Mouse (Mus musculus): ENCODE results near the gene Ccdc137. TPM values are rescaled to one million over a fixed set of nuclear protein-coding genes. Genes with fewer than 3 reads are reported as not detected.
"Not testable (repeated sequence)": the region's sequence is repeated elsewhere in the genome, so short reads cannot be mapped to it uniquely, and the experiment has no call there.

Ccdc137 gene
- polyA plus RNA-seq (2012; rRNA removed), result 42.1 and 43.0 TPM in 2 replicates
- polyA plus RNA-seq (2014; fragmentation: Nextera tagmentation; extraction: Ambion mirVana), result 29.2 TPM in 2 replicates

DNA sequence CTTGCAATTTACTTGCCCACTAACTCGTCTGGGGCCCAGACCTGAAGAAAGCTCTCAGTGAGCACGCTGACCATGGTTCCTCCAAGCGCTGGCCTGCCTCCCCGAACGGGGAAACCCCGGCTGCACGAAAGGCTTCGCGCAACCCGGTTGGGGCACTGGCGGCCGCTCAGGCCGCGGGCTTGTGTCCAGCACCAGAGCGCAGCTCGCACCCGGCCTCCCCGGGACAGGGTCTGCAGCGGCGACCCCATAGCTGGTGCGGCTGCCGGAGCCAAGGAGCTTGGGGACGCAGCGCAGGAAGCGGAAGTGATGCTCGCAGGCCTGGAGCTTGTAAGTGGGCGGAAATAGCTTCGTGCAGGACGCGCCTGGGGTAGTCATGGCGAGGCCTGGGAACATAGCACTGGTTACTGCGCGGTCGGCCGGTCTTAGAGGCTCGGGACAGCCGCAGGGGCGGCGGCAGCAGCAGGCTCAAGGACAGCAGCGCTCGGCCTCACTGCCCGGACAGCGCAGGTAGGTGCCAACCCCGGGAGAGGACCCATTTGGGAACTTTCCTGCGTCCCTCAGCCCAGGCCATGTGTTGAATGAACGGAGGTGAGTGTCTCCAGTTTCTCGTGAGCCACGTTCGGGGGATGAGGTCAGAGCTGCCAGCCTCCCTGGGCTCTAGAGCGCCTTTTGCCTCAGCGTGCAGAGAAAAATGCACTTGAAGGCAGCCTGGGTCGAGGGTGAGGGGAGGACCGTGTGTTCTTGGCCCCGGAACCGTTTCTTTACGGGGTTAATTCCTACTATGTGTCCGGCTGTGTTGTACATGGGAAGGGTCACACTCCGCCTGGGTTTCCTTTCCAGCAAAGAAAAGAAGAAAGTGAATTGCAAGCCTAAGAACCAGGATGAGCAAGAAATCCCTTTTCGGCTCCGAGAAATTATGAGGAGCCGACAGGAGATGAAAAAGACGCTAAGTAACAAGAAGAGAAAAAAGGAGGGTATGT lies at the start of gene Ccdc137, which contains the start of gene Oxld1:
Gene Ccdc137 (plus strand): TSS at position 344 of the 980 bp plus-strand sequence.
Gene Oxld1 (minus strand): TSS at position 297 of the 980 bp plus-strand sequence.
- Histone ChIP-seq H3K4me1 (ENCODE audit: control insufficient read depth, insufficient read depth, low read length) (peaks cover 8% of the 10 kb centered on the region), H3K4me3 (replicated peaks; ENCODE audit: low read length) (peak within 1 kb of the TSS; percentile 93), H3K4me2 (replicated peaks; ENCODE audit: low read depth, low read length, severe bottlenecking) (peak within 1 kb of the TSS; percentile 85), H3K36me3 (ENCODE audit: control insufficient read depth, insufficient read depth, low read length) (peaks cover 34% of the 10 kb centered on the region), H3K27me3 (ENCODE audit: control insufficient read depth, insufficient read depth, low read length) (no peaks in the 10 kb centered on the region), H3K9ac (ENCODE audit: low read depth, low read length, severe bottlenecking) (peak within 1 kb of the TSS; percentile 85), H3K9me3 (ENCODE audit: control insufficient read depth, low read length) (no peaks in the 10 kb centered on the region), H3K27ac (replicated peaks; ENCODE audit: low read depth, low read length) (peak within 1 kb of the TSS; percentile 68)
- peak; percentile 79; the same call in 1 of the 2 replicates for TF ChIP-seq POLR2A (IDR thresholded peaks at IDR 0.05; ENCODE audit: borderline replicate concordance, extremely low read depth, insufficient read depth, insufficient read length)
- peak; percentile 89 for ATAC-seq (ENCODE audit: low FRiP score, low read depth)
- WGBS, result 4% methylated on average over 53 of the region's 62 CpGs
- peak; percentile 83 for DNase-seq (ENCODE audit: low spot score)

DNA sequence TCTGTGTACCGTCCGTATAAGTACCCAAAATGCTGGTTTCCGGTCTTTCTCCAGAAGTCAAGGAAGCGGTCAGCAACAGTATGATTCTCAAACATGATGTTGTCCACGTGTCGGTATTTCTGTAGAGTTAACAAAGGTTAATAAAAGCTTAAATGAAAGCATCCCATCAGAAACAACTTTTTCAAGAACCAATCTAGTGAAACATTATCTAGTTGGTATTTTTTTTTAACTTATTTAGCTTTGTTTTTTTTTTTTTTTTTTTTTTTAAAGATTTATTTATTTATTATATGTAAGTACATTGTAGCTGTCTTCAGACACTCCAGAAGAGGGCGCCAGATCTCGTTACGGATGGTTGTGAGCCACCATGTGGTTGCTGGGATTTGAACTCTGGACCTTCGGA lies 44.3 kb upstream of the Ccdc137 start:
- not testable (repeated sequence) for H3K4me2 ChIP-seq (replicated peaks; ENCODE audit: low read depth, low read length, severe bottlenecking); H3K9me3 ChIP-seq (ENCODE audit: control insufficient read depth, low read length); H3K27me3 ChIP-seq (ENCODE audit: control insufficient read depth, insufficient read depth, low read length); DNase-seq (ENCODE audit: low spot score); H3K4me3 ChIP-seq (replicated peaks; ENCODE audit: low read length); H3K27ac ChIP-seq (replicated peaks; ENCODE audit: low read depth, low read length); H3K4me1 ChIP-seq (ENCODE audit: control insufficient read depth, insufficient read depth, low read length); ATAC-seq (ENCODE audit: low FRiP score, low read depth); H3K9ac ChIP-seq (ENCODE audit: low read depth, low read length, severe bottlenecking)
- 98% methylated on average over 7 of the region's 10 CpGs for WGBS
- peaks cover 95% of the 10 kb centered on the region for H3K36me3 ChIP-seq (ENCODE audit: control insufficient read depth, insufficient read depth, low read length)

DNA sequence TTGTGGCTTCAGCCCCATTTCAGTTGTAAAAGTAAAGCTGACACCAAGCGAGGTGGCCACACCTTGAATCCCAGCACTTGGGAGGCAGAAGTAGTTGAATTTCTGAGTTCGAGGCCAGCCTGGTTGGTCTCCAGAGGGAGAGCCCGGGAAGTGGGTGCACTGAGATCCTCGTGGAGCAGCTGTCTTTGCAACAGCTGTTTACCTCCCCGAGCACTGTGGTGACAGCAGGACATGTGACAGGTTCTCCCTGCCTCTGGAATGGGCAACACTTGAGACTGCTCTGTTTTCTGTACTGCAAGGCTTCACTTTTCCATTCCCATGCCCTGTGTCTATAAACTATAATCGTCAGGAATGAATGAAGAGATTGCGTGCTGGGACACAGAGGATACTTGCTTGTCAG lies 40.1 kb upstream of the Ccdc137 start:
- no peak overlapping the region for H3K27ac ChIP-seq (replicated peaks; ENCODE audit: low read depth, low read length)
- TF ChIP-seq POLR2A (IDR thresholded peaks at IDR 0.05; ENCODE audit: borderline replicate concordance, extremely low read depth, insufficient read depth, insufficient read length), result no peak
- 93% methylated on average over 7 of the region's 7 CpGs for WGBS
- H3K4me2 ChIP-seq (replicated peaks; ENCODE audit: low read depth, low read length, severe bottlenecking), result no peak overlapping the region
- no peaks in the 10 kb centered on the region for H3K9me3 ChIP-seq (ENCODE audit: control insufficient read depth, low read length)
- peaks cover 91% of the 10 kb centered on the region for H3K36me3 ChIP-seq (ENCODE audit: control insufficient read depth, insufficient read depth, low read length)
- no peaks in the 10 kb centered on the region for H3K27me3 ChIP-seq (ENCODE audit: control insufficient read depth, insufficient read depth, low read length)
- ATAC-seq (ENCODE audit: low FRiP score, low read depth) (no peak), DNase-seq (ENCODE audit: low spot score) (no peak)
- no peak overlapping the region for H3K9ac ChIP-seq (ENCODE audit: low read depth, low read length, severe bottlenecking)
- H3K4me3 ChIP-seq (replicated peaks; ENCODE audit: low read length), result no peak overlapping the region
- peaks cover 2% of the 10 kb centered on the region; the same call in 1 of the 2 replicates for H3K4me1 ChIP-seq (ENCODE audit: control insufficient read depth, insufficient read depth, low read length)

DNA sequence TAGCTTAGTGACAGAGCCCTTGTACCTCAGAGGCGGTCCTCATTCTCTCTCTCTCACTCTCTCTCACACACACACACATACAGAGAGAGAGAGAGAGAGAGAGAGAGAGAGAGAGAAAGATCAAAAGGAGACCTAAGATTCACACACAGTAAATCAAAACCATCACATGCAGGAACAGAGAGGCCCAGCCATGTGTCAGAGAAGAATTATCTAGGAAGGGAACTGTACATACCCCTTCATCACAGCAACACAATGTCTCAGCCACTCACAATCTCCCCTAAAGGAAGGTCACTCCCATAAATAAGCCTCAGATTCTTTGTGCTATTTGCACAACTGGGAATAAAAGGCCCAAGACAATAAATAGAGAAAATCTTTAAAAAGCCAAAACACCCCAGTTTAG lies 39.3 kb upstream of the Ccdc137 start:
- H3K9me3 ChIP-seq (ENCODE audit: control insufficient read depth, low read length), result no peaks in the 10 kb centered on the region
- H3K36me3 ChIP-seq (ENCODE audit: control insufficient read depth, insufficient read depth, low read length), result peaks cover 85% of the 10 kb centered on the region
- no peak overlapping the region for H3K4me2 ChIP-seq (replicated peaks; ENCODE audit: low read depth, low read length, severe bottlenecking)
- ATAC-seq (ENCODE audit: low FRiP score, low read depth) (no peak), DNase-seq (ENCODE audit: low spot score) (no peak)
- H3K9ac ChIP-seq (ENCODE audit: low read depth, low read length, severe bottlenecking), result no peak overlapping the region
- H3K4me3 ChIP-seq (replicated peaks; ENCODE audit: low read length), result no peak overlapping the region
- no peak overlapping the region for H3K27ac ChIP-seq (replicated peaks; ENCODE audit: low read depth, low read length)
- WGBS, result 94% methylated on average over 1 of the region's 1 CpGs
- TF ChIP-seq POLR2A (IDR thresholded peaks at IDR 0.05; ENCODE audit: borderline replicate concordance, extremely low read depth, insufficient read depth, insufficient read length), result no peak
- H3K27me3 ChIP-seq (ENCODE audit: control insufficient read depth, insufficient read depth, low read length), result no peaks in the 10 kb centered on the region
- peaks cover 8% of the 10 kb centered on the region; the same call in 1 of the 2 replicates for H3K4me1 ChIP-seq (ENCODE audit: control insufficient read depth, insufficient read depth, low read length)

DNA sequence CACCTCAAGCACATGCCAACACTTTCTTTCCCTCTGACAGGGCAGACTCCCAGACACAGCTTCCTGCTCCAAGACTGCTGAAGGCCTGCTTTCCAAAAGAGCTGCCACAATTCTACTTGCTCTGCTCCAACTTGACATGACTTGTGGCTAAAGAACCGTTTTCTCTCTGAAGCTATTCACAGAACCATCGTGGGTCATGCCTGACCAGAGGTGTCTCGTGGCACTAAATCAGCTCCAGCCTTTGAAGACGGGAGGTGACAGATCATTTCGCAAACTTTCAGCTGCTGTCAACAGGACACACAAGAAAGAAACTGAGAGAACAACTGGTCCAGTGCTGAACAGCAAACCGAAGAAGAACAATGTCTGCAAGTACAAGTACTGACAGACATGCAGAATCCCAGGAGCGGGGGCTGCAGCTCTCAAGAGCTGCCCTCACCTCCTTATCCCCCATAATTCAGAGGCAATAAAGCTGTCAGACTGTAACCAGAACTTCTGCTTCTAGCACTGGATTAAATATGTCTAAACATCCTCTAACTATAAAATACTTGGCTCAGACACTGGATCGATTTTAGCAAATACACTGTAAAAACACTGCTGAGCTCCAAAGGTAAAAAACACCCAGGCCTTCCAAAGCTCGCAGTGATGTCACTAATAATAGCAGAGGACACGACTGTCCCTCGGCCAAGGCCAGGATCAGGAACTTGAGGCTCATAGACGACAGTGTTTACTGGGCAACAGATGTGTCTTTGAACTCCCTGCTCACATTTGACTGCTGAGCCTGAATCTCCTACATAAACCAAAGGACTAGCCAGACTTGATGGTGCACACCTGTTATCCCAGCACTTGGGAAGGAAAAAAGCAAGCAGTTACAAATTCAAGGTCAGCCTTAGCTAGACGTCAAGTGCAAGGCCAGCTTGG lies 35.0 kb upstream of the Ccdc137 start:
- no peak for ATAC-seq (ENCODE audit: low FRiP score, low read depth)

More for the DNA sequence above, 35.0 kb upstream of the Ccdc137 start:
- DNase-seq (ENCODE audit: low spot score), result no peak
- Histone ChIP-seq H3K4me2 (replicated peaks; ENCODE audit: low read depth, low read length, severe bottlenecking) (no peak overlapping the region), H3K4me3 (replicated peaks; ENCODE audit: low read length) (no peak overlapping the region), H3K27ac (replicated peaks; ENCODE audit: low read depth, low read length) (0 out of 2 replicates have a peak overlapping the region, but pooled peaks have one; percentile 33), H3K9ac (ENCODE audit: low read depth, low read length, severe bottlenecking) (no peak overlapping the region), H3K4me1 (ENCODE audit: control insufficient read depth, insufficient read depth, low read length) (peaks cover 11% of the 10 kb centered on the region; the same call in 1 of the 2 replicates), H3K9me3 (ENCODE audit: control insufficient read depth, low read length) (no peaks in the 10 kb centered on the region), H3K27me3 (ENCODE audit: control insufficient read depth, insufficient read depth, low read length) (no peaks in the 10 kb centered on the region), H3K36me3 (ENCODE audit: control insufficient read depth, insufficient read depth, low read length) (peaks cover 81% of the 10 kb centered on the region)
- no peak for TF ChIP-seq POLR2A (IDR thresholded peaks at IDR 0.05; ENCODE audit: borderline replicate concordance, extremely low read depth, insufficient read depth, insufficient read length)
- 50% methylated on average over 13 of the region's 13 CpGs for WGBS
